Mouse (Mus musculus) hindbrain, embryonic 16.5 days (tissue): ENCODE measurements at regions not wholly inside any gene's neighbourhood (a gene's known extent, or its start where the extent isn't known, plus 50 kb on each side); places are given as distances from the start of the nearest gene placed in this dataset.

Experiments used
- ATAC-seq: fragments of 200-750 bp; cut with Nextera tagmentation; 2 replicates; pipeline ENCODE4 v1.8.0; 2017; ENCODE audit warnings: moderate TSS enrichment, moderate library complexity
- H3K27ac ChIP-seq: fragments of 300-500 bp; sonication (generic); 2 replicates; pipeline ENCODE4 v1.5.1; 2014; ENCODE audit warnings: low read depth, mild to moderate bottlenecking, control low read depth, low read length, moderate library complexity
- H3K27me3 ChIP-seq: fragments of 300-500 bp; sonication (generic); replicated peaks from 2 replicates; pipeline ENCODE4 v1.6.1; 2014; ENCODE audit warnings: low read length; ENCODE audit not compliant: control insufficient read depth, insufficient read depth
- H3K36me3 ChIP-seq: fragments of 300-500 bp; sonication (generic); 2 replicates; pipeline ENCODE4 v1.6.1; 2014; ENCODE audit warnings: mild to moderate bottlenecking, low read length, moderate library complexity, mixed read lengths; ENCODE audit not compliant: control insufficient read depth, insufficient read depth
- H3K4me1 ChIP-seq: fragments of 300-500 bp; sonication (generic); 2 replicates; pipeline ENCODE4 v1.6.1; 2014; ENCODE audit warnings: low read depth, low read length; ENCODE audit not compliant: control insufficient read depth, insufficient read depth
- H3K4me2 ChIP-seq: fragments of 300-500 bp; sonication (generic); 2 replicates; pipeline ENCODE4 v1.6.1; 2014; ENCODE audit warnings: mild to moderate bottlenecking, low read length, control low read depth, moderate library complexity
- H3K4me3 ChIP-seq: fragments of 300-500 bp; sonication (generic); 2 replicates; pipeline ENCODE4 v1.5.1; 2014; ENCODE audit warnings: mild to moderate bottlenecking, low read length, control low read depth, moderate library complexity
- H3K9ac ChIP-seq: fragments of 300-500 bp; sonication (generic); 2 replicates; pipeline ENCODE4 v1.6.1; 2014; ENCODE audit warnings: low read depth, mild to moderate bottlenecking, control low read depth, low read length, moderate library complexity
- H3K9me3 ChIP-seq: fragments of 300-500 bp; sonication (generic); 2 replicates; pipeline ENCODE4 v1.6.1; 2014; ENCODE audit warnings: mild to moderate bottlenecking, low read length, moderate library complexity; ENCODE audit not compliant: control insufficient read depth
- WGBS: fragments of 180-500 bp; shearing (Covaris S2); extraction: QIAGEN DNeasy Blood & Tissue Kit; methylation state at CpG from one replicate; pipeline ENCODE4 v1.1.7; 2014; 5-methylcytosine and 5-hydroxymethylcytosine counted together

DNA sequence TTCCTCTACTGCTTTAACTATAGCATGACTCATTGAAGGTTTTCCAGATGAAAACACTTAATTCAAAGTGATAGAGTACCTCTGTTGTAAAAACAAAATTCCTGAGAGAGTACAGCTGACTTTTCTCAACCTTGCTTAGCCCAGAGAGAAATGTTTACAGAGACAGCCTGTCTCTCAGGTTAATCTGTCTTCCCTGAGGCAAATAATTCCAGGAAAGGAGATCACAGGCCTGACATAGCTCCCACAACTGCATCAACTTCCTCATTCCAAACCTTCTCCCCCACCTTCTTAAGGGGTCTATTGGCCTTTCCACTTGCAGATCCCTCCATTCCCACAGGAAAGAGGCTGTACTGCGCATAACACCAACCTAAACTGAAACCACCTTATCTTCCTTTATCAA is 586.1 kb upstream of the Impad1 start:
- no peaks in the 10 kb centered on the region for H3K36me3 ChIP-seq
- H3K4me1 ChIP-seq = no peaks in the 10 kb centered on the region
- no peak overlapping the region for H3K9ac ChIP-seq
- no peak overlapping the region for H3K4me2 ChIP-seq
- no peak for ATAC-seq
- no peaks in the 10 kb centered on the region for H3K27me3 ChIP-seq
- H3K9me3 ChIP-seq = no peaks in the 10 kb centered on the region
- no peak overlapping the region for H3K27ac ChIP-seq
- no peak overlapping the region for H3K4me3 ChIP-seq
- WGBS = 94% methylated on average over 1 of the region's 1 CpGs

DNA sequence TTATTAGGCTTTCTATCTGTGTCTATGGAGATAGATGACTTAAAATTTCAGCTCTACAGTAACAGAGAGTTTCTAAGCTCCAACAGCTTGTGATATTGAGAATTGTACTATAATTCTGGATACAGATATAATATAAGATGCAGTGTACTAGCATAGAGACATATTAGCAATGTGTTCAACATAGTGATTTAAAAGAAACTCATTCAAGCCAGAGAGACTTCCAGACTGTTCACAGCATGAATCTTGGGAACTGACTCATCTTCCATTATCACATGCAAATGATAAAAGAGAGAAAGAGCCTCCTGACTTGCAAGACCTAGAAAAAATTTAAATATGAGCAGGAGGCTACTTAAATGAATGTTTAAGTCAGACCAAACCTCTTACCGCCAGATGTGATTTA is 565.1 kb upstream of the Impad1 start:
- H3K36me3 ChIP-seq = no peaks in the 10 kb centered on the region
- H3K27me3 ChIP-seq = no peaks in the 10 kb centered on the region
- H3K9me3 ChIP-seq = no peaks in the 10 kb centered on the region
- H3K4me1 ChIP-seq = no peaks in the 10 kb centered on the region
- no peak overlapping the region for H3K9ac ChIP-seq
- ATAC-seq = no peak
- no peak overlapping the region for H3K27ac ChIP-seq
- H3K4me3 ChIP-seq = no peak overlapping the region
- H3K4me2 ChIP-seq = no peak overlapping the region
- WGBS = 86% methylated on average over 1 of the region's 1 CpGs

DNA sequence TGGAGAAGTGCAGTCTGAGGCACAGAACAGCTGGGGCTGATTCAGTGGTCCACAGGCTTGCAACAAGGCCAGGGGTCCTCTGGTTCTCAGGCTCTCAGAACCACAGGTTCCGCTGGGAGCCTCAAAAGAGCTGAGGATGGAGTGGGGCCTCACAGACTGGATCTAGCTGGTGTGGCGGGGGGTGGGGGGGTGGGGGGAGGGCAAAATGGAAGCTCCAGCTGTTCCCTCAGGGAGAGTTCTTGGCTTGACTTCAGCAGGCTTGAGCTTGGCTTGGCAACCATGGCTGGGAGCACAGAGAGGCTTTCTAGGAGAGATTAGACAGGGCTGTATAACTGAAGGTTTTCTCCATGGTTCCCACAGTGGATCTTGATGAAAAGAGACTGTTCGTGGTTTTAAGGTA is 553.1 kb upstream of the Impad1 start:
- H3K27me3 ChIP-seq = no peaks in the 10 kb centered on the region
- no peak overlapping the region for H3K4me2 ChIP-seq
- WGBS = 78% methylated on average over 3 of the region's 3 CpGs
- H3K27ac ChIP-seq = no peak overlapping the region
- no peaks in the 10 kb centered on the region for H3K4me1 ChIP-seq
- no peak for ATAC-seq
- no peak overlapping the region for H3K9ac ChIP-seq
- no peak overlapping the region for H3K4me3 ChIP-seq
- H3K9me3 ChIP-seq = no peaks in the 10 kb centered on the region
- H3K36me3 ChIP-seq = no peaks in the 10 kb centered on the region

- Histone ChIP-seq H3K4me3 (no peak overlapping the region), H3K27ac (no peak overlapping the region), H3K4me1 (no peaks in the 10 kb centered on the region), H3K36me3 (no peaks in the 10 kb centered on the region), H3K27me3 (no peaks in the 10 kb centered on the region), H3K9me3 (no peaks in the 10 kb centered on the region), H3K4me2 (no peak overlapping the region), H3K9ac (no peak overlapping the region)
- ATAC-seq = no peak
- WGBS = 92% methylated on average over 4 of the region's 4 CpGs
Observed at GRCm38 (mm10) chr4:5344739-5345138, 551.6 kb upstream of the Impad1 start.

- no peak overlapping the region for H3K27ac ChIP-seq
Observed at GRCm38 (mm10) chr4:5344311-5344710, 551.2 kb upstream of the Impad1 start.

DNA sequence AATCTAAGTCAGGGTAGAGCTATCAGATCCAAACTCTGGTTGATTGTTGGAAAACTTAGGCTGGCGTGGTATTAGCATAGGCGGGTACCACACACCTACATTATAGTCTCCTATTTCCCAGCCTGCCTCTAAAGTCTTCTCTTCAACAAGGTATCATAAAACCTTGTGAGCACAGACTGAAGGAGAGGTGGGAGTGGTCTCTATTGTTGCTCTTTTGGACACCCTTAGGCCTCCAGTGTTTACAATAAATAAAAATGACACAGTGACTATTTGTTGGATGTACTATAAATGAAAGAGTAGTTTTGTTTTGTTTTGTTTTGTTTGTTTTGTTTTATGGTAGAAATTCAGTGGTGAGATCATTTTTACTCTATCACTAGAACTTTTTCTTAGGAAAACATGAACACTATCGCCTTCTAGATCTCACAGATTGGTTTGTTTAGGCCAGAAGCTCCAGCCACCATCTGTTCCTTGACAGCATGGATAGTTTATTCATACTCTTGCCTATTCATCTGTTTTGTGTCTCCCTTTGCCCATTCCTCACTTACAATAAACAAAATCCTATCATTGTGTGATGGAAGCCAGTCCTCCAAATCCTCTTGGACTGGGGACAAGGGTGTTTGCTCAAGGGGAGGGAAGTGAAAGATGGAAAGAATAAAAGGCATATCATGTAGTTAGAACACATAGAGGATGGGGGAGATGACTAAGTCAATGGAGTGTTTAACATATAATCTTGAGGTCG is 544.2 kb upstream of the Impad1 start:
- no peak overlapping the region for H3K9ac ChIP-seq
- WGBS = 86% methylated on average over 4 of the region's 4 CpGs
- no peak for ATAC-seq
- H3K4me2 ChIP-seq = no peak overlapping the region
- no peak overlapping the region for H3K4me3 ChIP-seq
- H3K27ac ChIP-seq = no peak overlapping the region
- no peaks in the 10 kb centered on the region for H3K36me3 ChIP-seq
- no peaks in the 10 kb centered on the region for H3K27me3 ChIP-seq
- no peaks in the 10 kb centered on the region for H3K9me3 ChIP-seq
- H3K4me1 ChIP-seq = no peaks in the 10 kb centered on the region

More at GRCm38 (mm10) chr4:5344311-5344710, 551.2 kb upstream of the Impad1 start:
- Histone ChIP-seq H3K27me3 (no peaks in the 10 kb centered on the region), H3K4me2 (no peak overlapping the region), H3K36me3 (no peaks in the 10 kb centered on the region), H3K4me1 (no peaks in the 10 kb centered on the region), H3K9ac (no peak overlapping the region), H3K4me3 (no peak overlapping the region), H3K9me3 (no peaks in the 10 kb centered on the region)
- whole genome bisulfite sequencing = 89% methylated on average over 2 of the region's 2 CpGs
- ATAC-seq = no peak

DNA sequence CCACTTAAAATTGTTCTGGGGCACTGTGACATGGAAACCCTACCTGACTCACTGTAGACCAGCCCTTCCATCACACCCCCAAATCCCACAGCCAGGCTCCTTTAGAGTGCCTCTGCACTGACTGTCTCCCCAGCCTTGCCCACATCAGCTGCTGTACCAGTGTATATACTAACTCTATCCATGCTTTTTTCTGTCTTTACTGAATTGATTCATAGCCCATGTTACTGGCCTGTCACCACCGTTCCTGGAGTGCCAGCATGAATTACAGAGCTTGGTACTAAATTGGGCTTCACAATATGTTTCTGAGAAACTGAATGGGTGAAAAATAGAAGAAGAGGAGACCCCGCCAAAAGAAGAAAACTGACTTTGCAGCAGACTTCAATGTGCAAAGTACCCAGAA is 541.9 kb upstream of the Impad1 start:
- ATAC-seq = no peak
- no peaks in the 10 kb centered on the region for H3K4me1 ChIP-seq
- H3K4me3 ChIP-seq = no peak overlapping the region
- H3K9ac ChIP-seq = no peak overlapping the region
- H3K9me3 ChIP-seq = no peaks in the 10 kb centered on the region
- H3K4me2 ChIP-seq = no peak overlapping the region
- H3K36me3 ChIP-seq = no peaks in the 10 kb centered on the region
- 85% methylated on average over 2 of the region's 2 CpGs for WGBS
- H3K27ac ChIP-seq = no peak overlapping the region
- H3K27me3 ChIP-seq = no peaks in the 10 kb centered on the region

DNA sequence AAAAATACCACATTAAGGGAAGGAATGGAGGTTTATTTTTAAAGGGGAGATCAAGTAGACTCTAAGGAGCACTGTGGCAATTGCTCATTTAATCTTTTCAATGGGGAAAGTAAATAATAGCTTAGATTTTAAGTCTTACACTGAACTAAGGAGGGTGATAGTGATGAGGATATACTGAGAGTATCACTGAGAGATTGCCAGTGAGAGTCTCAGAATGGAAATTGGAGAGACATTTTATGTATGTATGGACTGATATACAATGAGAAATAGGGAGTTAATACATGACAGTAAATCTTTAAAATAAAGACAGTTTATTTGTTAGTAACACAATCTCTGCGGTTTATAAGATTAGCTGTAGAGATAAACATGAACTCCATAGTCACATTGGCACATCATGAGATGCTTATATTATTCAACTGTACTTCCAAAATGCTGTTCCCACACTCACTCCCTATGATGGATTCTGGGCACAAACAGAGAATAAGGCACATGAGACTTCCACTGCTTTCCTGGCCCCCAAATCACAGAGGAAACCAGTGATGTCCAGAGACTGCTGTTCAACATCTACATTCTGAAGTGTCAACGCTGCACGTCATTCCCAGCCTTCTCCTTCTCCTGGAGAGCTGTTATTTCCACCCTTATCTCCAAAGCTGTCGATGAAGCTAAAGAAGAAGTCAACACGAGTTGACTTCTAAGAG is 535.5 kb upstream of the Impad1 start:
- Histone ChIP-seq H3K27ac (no peak overlapping the region), H3K9ac (no peak overlapping the region), H3K9me3 (no peaks in the 10 kb centered on the region), H3K4me3 (no peak overlapping the region), H3K36me3 (no peaks in the 10 kb centered on the region), H3K4me2 (no peak overlapping the region), H3K27me3 (no peaks in the 10 kb centered on the region), H3K4me1 (no peaks in the 10 kb centered on the region)
- 85% methylated on average over 5 of the region's 5 CpGs for WGBS
- ATAC-seq = no peak

DNA sequence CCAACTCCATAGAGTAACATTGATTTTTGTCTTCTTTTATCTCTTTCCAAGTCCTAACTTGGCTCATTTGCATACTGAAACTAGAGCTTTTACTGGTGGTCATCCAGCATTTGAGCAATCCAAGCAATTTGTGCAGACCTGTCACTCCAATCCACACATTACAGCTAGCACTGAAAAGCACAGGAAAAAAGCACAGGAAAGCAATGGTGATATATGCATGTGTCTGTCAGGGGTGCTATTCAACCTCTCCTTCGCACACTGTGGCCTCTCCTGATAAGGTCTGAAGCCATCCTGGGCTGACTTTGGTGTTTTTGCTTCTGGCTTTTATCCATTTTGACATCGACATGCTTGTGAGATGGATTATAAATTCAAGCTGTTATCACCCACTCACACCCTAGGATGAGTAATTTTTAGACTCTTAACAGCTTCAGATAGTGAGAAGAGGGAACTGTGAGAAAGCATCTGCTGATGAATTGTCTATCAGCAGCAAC is 534.1 kb upstream of the Impad1 start:
- H3K4me1 ChIP-seq = no peaks in the 10 kb centered on the region
- WGBS = 69% methylated on average over 2 of the region's 2 CpGs
- H3K9me3 ChIP-seq = no peaks in the 10 kb centered on the region
- H3K36me3 ChIP-seq = no peaks in the 10 kb centered on the region
- no peak overlapping the region for H3K9ac ChIP-seq
- 0 out of 2 replicates have a peak, but pooled peaks have one; percentile 37 for ATAC-seq
- H3K27me3 ChIP-seq = no peaks in the 10 kb centered on the region
- H3K4me2 ChIP-seq = no peak overlapping the region
- no peak overlapping the region for H3K27ac ChIP-seq
- no peak overlapping the region for H3K4me3 ChIP-seq
